Mouse (Mus musculus) kidney, postnatal 14 days (tissue): ENCODE measurements around the gene Rap1gap2.

Source experiments
- DNase-seq: peaks from one replicate; pipeline ENCODE4 v3.0.0; 2022; ENCODE audit warnings: mixed read lengths

The Rap1gap2 gene

DNA sequence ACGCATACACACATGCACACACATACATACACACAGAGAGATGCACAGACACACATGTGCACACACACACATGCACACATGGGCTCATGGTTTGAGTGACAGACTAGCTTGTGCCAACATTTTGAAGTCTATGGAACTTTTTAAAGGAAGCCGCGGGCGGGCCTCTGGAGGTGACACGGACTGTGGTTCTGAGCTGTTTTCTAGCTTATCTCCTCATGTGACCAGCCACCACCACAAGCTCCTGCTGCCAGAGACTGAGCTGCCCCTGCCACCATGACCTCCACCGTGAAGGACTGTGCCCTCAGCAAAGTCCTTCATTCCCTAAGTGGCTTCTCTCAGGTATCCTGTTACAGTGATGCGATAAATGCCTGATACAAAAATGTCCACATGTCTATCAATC, 76.3 kb downstream of the Rap1gap2 start:
- no peak for DNase-seq

DNA sequence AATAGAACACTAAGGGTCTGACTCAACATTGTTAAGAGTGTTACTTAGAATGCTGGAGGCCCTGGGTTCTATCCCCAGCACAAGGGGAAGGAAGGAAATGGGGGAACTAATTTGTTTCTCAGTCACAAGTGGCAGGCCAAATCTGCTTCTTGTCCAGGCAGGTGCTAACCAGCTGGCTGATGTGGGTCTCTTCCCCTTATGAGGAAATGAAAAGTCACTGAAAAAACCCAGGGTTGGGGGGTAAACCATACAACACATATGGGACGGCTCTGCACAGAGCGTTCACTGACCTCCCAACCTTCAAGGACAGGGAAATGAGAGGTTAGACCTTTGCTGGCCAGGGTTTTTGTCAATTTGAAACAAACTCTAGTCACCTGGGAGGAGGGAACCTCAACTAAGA, 77.7 kb downstream of the Rap1gap2 start:
- no peak for DNase-seq

DNA sequence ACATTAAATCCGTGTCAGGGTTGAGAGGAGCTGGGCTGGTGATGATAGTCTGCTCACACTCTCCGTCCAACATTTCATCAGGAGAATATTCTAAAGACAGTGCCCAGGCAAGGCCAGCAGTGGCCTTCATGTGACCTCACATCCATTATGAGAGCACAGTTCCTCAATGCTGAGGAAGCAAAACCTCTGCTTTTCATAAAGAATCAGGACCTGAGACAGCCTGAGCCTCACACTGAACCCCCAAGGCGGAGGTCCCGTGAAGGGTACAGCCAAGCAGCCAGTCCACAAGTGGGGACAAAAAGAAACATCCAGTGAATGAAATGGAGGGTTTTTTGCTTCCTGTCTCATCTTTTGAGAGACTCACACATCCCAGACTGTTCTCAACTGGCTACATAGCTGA, 78.3 kb downstream of the Rap1gap2 start:
- DNase-seq, result no peak

DNA sequence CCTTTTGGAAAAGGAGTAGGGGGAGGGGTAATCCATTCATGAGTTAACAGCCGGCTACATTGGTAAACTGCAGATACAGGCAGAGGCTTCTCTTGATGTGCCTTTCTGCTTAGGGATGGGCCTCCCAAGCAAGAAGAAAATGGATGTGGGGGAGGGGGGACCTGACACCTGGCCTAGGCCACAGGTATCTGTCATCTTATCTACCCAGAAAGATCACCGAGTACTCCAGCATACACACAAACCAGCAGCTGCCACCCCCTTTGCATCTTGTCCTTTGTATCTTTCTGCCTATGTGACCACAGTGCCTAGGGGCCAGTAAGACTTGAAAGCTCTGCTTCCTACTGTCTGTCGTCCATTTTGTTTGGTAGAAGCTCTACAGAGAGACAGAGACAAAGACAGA, 79.0 kb downstream of the Rap1gap2 start:
- DNase-seq, result no peak

DNA sequence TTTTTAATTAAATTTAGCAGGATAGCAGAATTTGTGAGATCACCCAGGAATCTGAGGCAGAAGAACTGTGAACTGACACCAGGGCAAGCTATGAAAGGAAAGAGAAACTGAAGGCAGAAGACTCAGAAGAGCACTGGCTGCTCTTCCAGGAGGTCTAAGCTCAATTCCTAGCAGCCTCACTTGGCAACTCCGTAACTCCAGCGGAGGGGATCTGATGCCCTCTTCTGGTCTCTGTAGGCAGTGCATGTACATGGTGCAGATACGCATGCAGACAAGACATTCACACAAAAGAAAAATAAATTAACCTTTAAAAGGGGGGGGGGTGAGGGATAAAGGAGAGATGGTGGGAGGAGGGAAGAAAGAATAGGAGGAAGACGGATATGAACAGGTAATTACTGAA, 80.9 kb downstream of the Rap1gap2 start:
- DNase-seq, result no peak

DNA sequence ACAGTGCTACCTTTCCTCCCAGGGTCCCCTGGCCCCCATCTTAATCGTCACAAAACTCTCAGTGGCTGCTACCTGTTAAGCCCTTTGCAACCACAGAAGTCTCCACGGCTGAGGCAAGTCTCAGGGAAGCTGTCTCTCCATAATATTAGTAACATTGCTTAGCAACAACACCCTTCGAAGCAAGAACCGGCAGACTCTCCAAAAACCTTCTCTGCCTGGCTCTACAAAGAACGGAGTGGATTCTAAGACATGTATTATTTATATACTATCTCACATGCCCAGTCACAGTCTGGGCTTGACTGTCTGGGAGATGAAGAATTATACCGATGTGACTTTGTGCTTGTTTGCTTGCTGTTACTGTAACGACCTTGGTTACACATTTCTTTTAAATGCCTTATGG, 83.2 kb downstream of the Rap1gap2 start:
- no peak for DNase-seq

DNA sequence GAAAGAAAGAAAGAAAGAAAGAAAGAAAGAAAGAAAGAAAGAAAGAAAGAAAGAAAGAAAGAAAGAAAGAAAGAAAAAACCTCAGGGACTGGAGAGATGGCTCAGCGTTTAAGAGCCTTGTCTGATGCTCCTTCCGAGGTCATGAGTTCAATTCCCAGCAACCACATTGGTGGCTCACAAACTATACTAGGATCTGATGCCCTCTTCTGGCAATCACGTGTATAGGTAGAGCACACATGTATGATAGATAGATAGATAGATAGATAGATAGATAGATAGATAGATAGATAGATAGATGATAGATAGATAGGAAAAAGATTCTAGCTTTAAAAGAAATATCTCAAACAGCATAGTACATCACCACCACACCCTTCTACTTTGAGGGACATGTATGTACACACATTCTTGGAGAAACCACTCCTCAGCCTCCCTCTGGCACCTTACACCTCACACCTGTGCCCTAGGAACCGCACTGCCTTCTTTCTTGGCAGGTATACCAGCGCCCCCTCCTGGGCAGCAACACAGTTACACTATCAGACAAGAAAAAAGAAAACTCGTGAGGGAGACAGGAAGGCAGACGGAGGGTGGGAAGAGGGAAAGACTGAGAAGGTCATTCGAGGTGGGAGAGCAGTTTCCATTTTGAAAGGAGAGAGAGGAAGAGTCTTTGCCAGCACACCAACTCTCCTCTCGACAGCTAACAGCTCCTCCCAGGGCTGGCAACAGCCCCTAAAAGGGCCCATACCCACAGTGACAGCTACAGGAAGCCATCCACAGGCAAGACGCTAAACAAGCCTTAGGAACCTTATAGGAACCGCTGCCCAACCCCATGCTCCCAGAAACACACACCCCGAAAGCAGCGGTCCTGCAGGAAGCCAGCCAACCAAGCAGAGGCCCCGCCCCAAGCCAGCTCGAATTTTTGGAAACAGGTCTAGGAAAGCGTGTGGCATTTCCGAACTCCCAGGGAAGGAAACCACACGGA, 84.2 kb downstream of the Rap1gap2 start:
- peak; percentile 60 for DNase-seq

DNA sequence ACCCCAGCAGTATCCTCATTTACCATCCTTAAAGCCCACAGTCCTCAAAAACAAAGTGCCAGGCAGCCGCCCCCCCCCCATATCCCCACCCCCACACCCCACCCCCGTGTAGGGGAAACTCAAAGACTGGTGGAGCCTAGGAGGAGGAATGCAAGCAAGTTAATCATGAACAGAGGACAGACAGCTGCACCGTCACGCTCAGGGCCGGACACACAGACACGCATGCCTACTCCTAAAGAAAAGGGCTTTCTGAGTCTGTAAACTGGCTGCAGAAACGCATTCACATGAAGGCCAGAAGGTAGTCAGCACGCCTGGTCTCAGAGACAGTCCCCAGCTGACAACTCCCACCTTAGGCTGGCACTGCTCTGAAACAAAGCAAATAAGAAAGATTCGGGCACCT, 85.1 kb downstream of the Rap1gap2 start:
- peak; percentile 40 for DNase-seq

DNA sequence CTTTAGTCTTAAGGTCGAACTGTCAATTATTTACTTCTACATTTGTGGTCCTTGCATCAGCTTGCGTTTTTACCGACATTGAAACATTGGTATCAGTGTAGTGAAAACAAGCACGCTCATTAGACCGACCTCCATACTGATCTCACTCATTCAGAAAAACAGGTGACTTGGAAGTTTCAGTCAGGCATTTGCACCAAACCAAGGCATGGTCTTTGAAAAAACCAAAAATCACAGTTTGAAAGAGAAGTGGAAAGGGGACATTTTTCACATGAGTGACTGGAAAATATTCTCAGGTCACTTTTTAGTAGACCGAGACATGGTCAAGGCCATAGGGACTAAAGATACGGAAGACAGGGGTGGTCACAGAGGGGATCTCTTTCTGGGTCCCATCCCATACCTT, 85.5 kb downstream of the Rap1gap2 start:
- no peak for DNase-seq

DNA sequence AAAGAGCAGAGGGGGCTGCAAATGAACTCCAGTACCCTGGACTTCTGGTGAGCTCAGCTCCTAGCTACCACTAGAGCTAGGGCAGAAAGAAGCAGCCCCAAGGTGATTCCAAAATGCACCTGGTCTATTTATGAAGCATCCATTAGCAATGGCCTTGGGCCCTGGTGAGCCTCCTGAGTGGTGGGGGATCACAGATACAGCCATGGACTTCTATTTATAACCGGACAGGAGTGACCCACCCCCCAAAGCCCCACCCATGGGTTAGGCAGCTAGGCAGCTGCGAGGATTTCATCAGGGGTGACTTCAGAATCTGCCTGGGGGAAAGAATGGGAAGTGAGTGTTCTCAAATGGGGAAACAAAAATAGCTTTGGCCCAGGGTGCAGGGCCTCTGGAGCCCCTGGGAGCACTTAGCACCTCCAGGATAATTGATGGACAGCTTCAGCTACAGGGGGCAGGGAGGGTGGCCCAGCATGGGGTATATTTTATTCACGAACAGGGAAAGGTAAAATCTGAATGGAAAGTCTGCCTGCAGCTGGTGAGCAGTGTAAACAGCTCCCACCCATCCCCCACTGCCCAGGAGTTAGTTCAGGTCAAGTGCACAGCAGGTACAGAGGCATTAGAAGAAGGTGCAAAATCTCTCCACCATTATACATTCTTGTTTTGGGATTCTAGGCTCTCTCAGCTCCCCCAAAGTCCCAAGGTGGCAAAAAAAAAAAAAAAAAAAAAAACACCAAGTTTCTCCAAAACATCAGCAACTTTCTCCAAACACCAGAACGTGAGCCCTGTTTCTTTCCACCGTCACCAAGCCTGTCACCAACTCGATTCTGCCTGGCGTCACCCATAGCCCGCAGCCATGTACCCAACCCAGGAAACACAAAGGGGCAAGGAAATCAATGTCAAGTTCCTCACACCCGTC, 86.4 kb downstream of the Rap1gap2 start:
- DNase-seq, result peak; percentile 80

DNA sequence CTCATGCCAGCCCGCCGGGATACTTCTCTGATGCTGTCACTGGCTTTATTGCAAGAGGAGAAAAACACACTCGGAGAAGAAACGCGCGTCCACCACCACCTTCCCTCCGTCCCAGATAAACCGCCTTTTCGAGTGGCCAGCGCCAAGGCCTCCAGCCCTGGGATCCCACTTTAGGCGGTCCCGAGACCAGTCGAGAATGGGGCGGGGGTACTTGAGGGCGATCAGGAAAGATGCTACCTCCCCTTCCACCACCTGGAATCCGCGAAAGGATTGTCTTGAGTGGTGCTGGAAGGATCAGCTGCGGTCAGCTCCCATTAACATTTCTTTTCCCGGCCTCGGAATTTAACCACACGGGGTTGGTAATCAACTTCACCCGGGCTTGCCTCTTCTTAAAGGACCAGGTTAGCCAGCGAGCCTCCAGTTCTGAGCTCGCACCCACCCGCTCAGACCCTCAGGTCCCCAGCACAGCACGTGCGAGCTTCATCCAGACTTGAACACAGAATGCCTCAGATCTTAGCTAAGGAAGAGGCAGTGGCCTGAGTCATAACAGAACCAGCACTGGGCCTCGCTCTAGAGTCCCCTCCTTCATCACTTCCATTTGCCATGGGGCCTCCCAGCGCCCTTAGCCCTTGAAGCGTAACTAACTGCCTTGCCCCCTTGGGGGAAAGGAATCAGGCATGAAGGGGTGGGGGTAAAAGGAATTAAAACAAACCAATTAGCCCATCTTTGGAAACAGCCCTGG, 87.3 kb downstream of the Rap1gap2 start:
- DNase-seq, result peak; percentile 41

DNA sequence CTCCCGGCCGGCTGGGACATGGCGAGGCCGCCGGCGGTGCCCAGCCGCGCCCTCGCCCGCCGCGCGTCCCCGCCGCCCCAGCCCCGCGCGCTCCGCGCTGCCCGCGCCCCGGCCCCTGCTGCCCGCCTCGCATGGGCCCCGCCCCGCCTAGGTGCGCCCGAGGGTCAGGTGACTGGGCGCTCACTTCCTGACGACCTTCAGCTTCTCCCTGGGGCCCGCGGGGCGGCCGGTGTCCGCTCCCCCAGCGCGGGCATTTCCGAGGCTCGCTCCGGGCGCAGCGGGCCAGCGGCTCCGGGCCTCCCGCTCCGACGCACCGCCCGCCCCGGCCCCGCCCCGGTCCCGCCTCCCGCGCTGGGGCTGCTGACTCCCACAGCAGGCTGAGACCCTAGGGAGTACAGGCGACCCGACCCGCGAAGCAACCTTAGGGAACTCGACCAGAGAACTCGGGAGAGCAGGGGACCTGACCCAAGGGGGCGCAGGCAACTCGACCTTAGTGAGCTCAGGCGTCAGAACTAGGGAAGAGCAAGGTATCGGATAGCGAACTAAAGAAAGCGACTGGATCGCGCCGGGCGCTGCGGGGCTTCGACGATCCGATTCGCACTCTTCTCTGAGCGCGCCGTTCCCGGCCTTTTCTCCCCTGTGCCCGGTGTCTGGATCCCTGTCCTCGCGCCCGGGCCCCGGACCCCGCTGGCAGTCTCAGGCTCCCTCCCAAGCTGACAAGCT, 88.1 kb downstream of the Rap1gap2 start:
- peak; percentile 87 for DNase-seq

DNA sequence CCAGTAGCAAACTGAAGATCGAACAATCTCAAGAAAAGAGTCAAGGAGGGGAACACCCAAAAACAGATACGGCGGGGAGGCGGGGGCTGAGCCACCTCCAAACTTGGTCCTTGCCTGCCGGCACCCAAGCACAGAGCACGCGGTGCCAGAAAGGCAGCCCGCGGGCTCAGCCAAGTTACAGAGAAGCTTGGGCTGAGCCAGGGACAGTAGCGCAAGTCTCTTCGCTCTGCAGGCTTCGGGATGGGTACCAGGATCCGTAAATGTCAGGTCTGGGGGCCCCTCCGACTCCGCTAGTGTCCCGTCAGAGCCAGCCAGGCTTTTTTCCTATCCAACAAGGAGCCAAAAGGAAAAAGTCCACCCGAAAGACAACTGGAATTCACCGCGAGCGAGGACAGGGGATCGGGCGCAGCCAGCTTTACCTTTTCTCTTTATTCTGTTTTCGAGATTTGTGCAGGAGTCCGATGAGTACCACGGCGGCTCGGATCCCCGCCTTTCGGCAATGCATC, 88.7 kb downstream of the Rap1gap2 start:
- DNase-seq, result peak; percentile 36

DNA sequence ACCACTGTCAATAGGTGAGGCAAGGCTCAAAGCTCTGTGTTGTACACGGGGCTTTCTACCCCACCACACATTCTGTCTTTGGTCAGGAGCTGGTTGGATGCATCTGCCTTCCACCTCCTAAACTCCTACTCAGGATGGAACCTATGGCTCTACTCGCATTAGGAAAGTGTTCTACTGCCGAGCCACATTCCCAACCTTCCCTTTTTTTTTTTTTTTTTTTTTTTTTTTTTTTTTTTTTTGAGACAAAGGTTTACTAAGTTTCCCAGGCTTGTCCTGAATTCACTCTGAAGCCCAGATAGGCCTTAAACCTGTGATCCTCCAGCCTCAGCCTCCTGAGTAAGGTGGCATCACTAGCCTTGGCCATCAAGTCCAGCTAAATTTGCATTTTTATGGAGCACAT, 90.5 kb downstream of the Rap1gap2 start:
- DNase-seq, result no peak

DNA sequence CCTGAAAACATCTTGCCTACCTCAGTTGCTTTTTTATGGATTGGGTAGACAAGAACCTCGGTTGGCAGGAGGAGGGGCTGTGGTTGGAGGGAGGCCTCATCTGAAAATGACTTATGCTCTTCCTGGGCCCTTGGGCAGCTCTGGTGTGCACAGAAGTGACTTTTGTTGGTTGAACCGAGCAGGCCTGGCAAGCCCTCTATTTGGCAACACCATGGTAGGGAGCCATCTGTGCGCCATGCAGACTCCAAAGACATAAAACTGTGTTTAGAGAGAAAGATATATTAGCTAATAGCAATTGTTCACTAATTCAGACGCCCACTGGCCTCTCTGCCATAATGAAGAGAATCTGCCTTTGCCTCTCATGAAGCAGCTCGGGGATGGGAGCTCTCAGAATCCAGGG, 94.6 kb downstream of the Rap1gap2 start:
- no peak for DNase-seq

DNA sequence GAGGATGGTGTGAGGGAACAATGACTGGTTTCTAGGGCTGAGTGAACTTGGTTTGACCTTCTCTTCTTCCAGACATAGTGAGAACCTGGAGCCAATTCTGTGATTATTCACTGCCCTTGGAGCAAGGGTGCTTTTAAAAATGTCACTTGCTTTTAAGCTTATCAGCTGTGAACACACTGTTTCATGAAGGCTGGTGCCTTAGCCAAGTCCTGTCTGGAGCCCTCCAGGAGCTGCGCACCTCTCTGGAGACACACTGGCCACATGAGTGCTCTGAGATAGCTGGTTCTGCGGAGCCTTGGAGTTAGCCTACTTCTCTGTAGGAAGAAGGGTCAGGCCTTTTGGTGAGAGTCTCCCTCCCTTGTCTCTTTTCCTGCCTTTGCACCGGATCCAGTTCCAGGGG, 95.7 kb downstream of the Rap1gap2 start:
- no peak for DNase-seq

DNA sequence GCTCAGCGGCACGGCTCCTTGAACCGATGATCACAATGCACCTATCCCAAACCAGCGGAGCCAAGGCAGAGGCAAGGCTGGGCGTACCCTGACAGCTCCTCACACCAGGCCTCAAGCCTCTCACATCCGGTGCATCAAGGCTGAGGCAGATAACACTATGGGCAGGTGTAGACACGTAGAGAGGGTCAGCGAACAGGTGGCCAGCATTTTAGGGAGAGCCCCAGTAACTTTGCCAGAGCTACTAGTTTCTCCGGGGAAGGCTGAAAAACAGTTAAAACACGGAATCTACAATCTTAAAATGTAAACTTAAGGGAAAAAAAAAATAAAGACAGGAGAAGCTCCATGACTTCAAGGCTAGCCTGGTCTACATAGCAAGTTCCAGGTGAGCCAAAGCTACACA, 98.1 kb downstream of the Rap1gap2 start:
- no peak for DNase-seq

DNA sequence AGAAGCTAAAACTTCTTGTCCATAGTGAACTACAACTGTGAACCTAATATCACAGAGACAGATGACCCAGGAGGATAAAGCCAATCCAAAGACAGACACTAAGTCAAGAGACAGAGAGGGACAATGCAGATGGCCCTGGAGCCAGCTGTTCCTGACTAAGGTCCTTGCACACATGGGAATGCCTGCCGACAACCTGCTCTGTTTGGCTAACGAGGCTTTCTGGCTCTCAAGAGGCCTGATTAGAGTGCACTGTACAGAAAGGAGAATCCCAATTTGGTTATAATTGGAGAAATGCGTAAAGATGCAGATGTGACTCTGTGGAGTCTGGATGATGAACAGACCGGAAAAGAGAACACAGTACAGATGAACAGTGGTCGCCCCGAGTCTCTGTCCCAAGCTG, 104.4 kb downstream of the Rap1gap2 start:
- no peak for DNase-seq

DNA sequence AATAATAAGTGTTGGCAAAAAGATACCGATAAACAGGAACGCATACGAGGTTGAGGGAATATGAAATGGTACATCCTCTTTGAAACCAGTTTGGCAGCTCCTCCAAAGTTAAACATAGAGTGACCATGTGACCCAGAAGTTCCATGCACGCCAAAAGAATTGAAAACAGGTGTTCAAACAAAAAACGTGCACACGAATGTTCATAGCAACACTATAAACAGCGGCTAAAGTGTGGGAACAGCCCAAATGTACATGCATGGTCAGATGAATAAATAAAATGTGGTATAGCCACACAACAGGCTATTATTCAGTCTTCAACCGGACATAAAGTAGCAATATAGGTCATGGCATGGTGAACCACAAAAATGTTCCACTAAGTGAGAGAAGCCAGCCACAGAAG, 108.2 kb downstream of the Rap1gap2 start:
- no peak for DNase-seq

DNA sequence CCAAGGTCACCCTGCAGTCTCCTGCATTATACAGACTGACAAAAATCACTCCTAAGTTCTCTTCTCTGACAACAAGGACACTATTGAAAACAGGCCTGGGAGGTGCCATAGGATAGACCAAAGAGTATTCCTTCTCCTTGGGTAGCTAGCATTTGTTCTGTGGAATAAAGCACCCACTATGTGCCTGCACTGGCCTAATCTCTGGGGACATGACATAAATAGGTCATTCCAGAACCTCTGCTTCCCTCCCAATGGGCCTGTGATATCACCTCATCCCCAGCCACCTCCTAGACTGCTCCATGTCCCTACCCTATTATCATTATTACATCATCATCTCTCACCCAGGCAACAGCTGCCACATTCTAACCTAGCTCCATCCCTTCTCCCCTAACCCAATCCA, 108.7 kb downstream of the Rap1gap2 start:
- DNase-seq, result no peak

DNA sequence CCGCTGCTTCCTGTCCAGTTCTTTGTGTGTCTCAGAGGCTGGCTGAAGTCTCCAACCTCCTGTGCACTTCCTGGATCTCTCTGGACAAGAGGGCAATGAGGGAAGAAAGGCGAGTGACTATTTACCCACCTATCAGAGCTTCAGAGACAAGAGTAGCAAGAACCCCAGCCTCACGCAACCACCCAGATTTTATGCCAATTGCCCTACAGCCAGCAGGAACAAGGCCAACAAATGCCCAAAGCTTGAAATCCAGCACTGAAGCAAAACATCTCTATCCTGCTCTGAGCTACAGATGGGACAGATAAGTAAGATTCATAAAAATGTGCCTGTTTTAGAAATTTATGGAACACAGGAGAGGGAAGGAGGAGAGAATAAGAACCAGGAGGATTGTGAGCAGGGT, 109.7 kb downstream of the Rap1gap2 start:
- DNase-seq, result no peak

DNA sequence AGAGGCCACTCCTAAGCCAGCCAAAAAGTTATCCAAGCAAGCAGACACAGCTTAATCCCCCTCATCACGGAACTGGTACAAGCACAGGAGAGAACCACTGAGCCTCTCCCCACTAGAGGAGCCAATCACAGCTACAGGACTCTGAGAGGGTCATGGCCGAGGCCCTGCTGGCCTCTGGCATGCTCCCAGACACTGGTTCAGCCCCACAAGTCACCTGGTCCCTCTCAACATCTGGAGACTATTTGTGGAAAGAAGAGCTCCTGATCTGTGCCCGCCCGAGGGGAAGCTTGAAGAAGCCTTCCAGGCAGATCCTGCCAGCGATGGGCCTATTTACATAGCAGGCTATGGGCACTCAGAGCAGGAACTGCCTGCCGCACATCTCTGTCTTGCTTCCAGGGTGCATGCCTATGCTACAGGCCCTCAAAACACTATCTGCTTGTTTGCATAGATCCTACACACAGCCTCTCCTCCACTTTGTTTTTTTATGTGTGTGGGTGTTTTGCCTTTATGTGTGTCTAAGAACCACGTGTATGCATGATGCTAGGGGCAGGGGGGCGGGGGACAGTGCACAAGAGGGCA, 111.1 kb downstream of the Rap1gap2 start:
- no peak for DNase-seq
